Mouse (Mus musculus) embryonic facial prominence, embryonic 10.5 days (tissue): ENCODE data around the gene Dab2. TPM values are rescaled to one million over a fixed set of nuclear protein-coding genes. Genes with fewer than 3 reads are reported as not detected.
A peak's percentile ranks its signal among the peaks of the same experiment; 100 is the strongest.

ENCODE experiments used
- DNase-seq: peaks from one replicate; pipeline ENCODE4 v3.0.0-alpha.2; 2017; ENCODE audit warnings: low spot score
- H3K27ac ChIP-seq: fragments of 300-500 bp; sonication (generic); replicated peaks from 2 replicates; pipeline ENCODE4 v1.5.1; 2016; ENCODE audit warnings: mild to moderate bottlenecking
- H3K27me3 ChIP-seq: fragments of 300-500 bp; sonication (generic); replicated peaks from 2 replicates; pipeline ENCODE4 v1.6.1; 2016; ENCODE audit warnings: low read depth, mild to moderate bottlenecking; ENCODE audit not compliant: poor library complexity, severe bottlenecking
- H3K36me3 ChIP-seq: fragments of 300-500 bp; sonication (generic); replicated peaks from 2 replicates; pipeline ENCODE4 v1.6.1; 2016; ENCODE audit warnings: mild to moderate bottlenecking, moderate library complexity
- H3K4me1 ChIP-seq: fragments of 300-500 bp; sonication (generic); 2 replicates; pipeline ENCODE4 v1.6.1; 2016
- H3K4me3 ChIP-seq: fragments of 300-500 bp; sonication (generic); 2 replicates; pipeline ENCODE4 v1.5.1; 2016; ENCODE audit warnings: mild to moderate bottlenecking, moderate library complexity
- H3K9me3 ChIP-seq: fragments of 300-500 bp; sonication (generic); 2 replicates; pipeline ENCODE4 v1.6.1; 2016; ENCODE audit warnings: mild to moderate bottlenecking
- WGBS: fragments of 180-500 bp; shearing (Covaris S2); methylation state at CpG from one replicate; pipeline ENCODE4 v1.1.7; 2016; 5-methylcytosine and 5-hydroxymethylcytosine counted together
- polyA plus RNA-seq: library from polyadenylated mRNA; unstranded; fragments of >200 nt; fragmentation: Nextera tagmentation; extraction: Ambion mirVana; gene quantifications from 2 replicates; pipeline ENCODE4 v1.2.1, GENCODE M21; 2016

The Dab2 gene
- polyA plus RNA-seq, 1 experiment from 2014 or later, result 47.5 TPM

DNA sequence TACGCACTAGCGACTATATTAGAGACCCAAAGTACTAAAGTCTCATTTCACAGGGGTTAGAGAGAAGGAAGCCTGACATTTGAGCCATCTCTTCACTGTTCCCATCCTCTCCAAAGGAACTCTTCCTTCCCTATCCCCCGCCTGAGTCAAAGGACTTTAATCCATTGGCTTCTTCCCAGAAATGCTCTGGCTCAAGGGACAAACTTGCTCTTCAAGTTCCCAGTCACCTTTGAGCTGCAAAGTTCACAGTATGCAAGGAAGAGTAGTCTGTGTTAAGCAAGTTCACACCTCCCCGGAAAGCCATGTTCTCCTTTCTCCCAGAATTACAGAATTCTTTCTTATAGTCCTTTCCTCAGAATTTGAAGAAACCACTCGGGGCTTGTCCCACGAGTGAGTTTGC lies 107.2 kb downstream of the Dab2 start:
- 89% methylated on average over 6 of the region's 6 CpGs for WGBS

DNA sequence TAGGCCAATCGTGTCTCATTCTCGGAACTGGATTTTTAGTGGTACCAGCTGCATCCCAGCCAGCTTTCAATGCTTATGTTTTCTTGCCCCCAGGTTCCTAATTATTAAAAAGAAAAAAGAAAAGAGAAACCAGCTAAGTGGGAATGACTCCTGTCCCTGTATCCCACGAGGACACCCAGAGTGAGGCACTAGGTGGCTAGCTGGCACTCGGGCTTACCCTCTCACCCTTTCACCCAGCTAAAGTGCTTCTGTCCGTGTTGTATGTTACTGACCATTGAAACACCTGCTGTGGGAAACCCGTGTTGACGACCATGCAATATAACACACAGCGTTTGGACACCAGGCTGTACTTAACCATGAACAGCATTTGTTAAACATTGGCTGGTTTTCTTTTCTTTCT lies 109.4 kb downstream of the Dab2 start:
- Histone ChIP-seq H3K27me3 (no peaks in the 10 kb centered on the region), H3K36me3 (no peaks in the 10 kb centered on the region; the same call in 1 of the 2 replicates), H3K9me3 (no peaks in the 10 kb centered on the region), H3K27ac (no peak overlapping the region), H3K4me3 (no peak overlapping the region), H3K4me1 (no peaks in the 10 kb centered on the region)
- WGBS, result 87% methylated on average over 8 of the region's 8 CpGs
- no peak for DNase-seq

More for the DNA sequence above, 107.2 kb downstream of the Dab2 start:
- Histone ChIP-seq H3K9me3 (no peaks in the 10 kb centered on the region), H3K4me3 (no peak overlapping the region), H3K36me3 (no peaks in the 10 kb centered on the region; the same call in 1 of the 2 replicates), H3K27ac (no peak overlapping the region), H3K4me1 (no peaks in the 10 kb centered on the region), H3K27me3 (no peaks in the 10 kb centered on the region)
- DNase-seq, result no peak

DNA sequence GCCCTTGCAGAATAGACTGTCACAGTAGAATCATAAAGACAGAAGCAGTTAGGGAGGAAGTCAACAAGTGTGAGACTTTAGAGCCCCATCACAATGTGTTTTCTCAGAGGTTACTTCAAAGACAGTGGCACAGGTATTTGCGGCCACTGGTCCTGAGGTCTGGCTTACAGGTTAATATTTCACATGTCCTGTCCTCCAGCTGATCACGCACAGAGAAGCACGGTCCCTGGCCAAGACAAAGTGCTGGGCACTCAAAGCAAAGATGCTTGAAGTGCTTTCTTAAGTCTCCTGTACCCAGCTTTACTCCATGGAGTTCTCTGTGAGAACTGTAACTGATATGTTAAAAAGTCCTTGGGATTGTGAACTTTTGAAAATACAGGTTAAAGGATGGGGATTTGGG lies 110.6 kb downstream of the Dab2 start:
- H3K4me1 ChIP-seq, result no peaks in the 10 kb centered on the region
- no peaks in the 10 kb centered on the region for H3K9me3 ChIP-seq
- no peak for DNase-seq
- no peaks in the 10 kb centered on the region; the same call in 1 of the 2 replicates for H3K36me3 ChIP-seq
- H3K27ac ChIP-seq, result no peak overlapping the region
- no peaks in the 10 kb centered on the region for H3K27me3 ChIP-seq
- H3K4me3 ChIP-seq, result no peak overlapping the region
- 96% methylated on average over 3 of the region's 3 CpGs for WGBS

GRCm38 (mm10) chr15:6411334-6411733 lies 111.7 kb downstream of the Dab2 start:
- DNase-seq, result no peak
- no peaks in the 10 kb centered on the region for H3K4me1 ChIP-seq
- 90% methylated on average over 6 of the region's 6 CpGs for WGBS
- H3K4me3 ChIP-seq, result no peak overlapping the region
- H3K27me3 ChIP-seq, result no peaks in the 10 kb centered on the region
- H3K9me3 ChIP-seq, result no peaks in the 10 kb centered on the region
- no peaks in the 10 kb centered on the region; the same call in none of the 2 replicates for H3K36me3 ChIP-seq
- no peak overlapping the region for H3K27ac ChIP-seq

GRCm38 (mm10) chr15:6415317-6415716 lies 115.7 kb downstream of the Dab2 start:
- Histone ChIP-seq H3K27me3 (no peaks in the 10 kb centered on the region), H3K4me3 (no peak overlapping the region), H3K4me1 (no peaks in the 10 kb centered on the region), H3K27ac (no peak overlapping the region), H3K9me3 (no peaks in the 10 kb centered on the region), H3K36me3 (peaks cover 29% of the 10 kb centered on the region)
- 89% methylated on average over 5 of the region's 5 CpGs for WGBS
- DNase-seq, result no peak

GRCm38 (mm10) chr15:6431777-6432176 lies 132.2 kb downstream of the Dab2 start:
- H3K36me3 ChIP-seq, result peaks cover 56% of the 10 kb centered on the region
- H3K4me1 ChIP-seq, result no peaks in the 10 kb centered on the region
- WGBS, result 75% methylated on average over 7 of the region's 7 CpGs
- no peaks in the 10 kb centered on the region for H3K27me3 ChIP-seq
- H3K27ac ChIP-seq, result no peak overlapping the region
- no peak for DNase-seq
- H3K4me3 ChIP-seq, result no peak overlapping the region
- H3K9me3 ChIP-seq, result no peaks in the 10 kb centered on the region; the same call in 1 of the 2 replicates

DNA sequence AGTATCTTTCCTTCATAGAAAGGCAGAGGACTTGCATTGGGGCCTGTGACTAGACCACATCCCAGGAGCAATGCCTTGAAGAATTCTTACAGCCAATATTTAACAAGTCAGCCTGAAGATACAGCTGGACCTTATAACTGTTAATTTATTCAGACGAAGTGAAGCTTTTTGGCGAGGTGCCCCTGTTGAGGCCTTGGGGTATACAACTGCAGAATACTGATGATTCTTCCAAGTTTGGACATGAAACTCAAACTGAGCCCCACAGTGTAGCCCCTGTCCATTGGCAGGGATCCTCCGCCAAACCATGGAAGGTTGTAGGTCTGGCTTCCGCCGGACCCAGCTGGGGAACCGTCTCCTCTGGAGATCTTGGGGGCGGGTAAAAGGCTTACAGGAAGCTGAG lies 132.8 kb downstream of the Dab2 start:
- H3K4me3 ChIP-seq, result no peak overlapping the region
- H3K4me1 ChIP-seq, result no peaks in the 10 kb centered on the region
- peaks cover 54% of the 10 kb centered on the region for H3K36me3 ChIP-seq
- no peak for DNase-seq
- no peaks in the 10 kb centered on the region for H3K27me3 ChIP-seq
- no peak overlapping the region for H3K27ac ChIP-seq
- WGBS, result 88% methylated on average over 7 of the region's 7 CpGs
- no peaks in the 10 kb centered on the region; the same call in 1 of the 2 replicates for H3K9me3 ChIP-seq

DNA sequence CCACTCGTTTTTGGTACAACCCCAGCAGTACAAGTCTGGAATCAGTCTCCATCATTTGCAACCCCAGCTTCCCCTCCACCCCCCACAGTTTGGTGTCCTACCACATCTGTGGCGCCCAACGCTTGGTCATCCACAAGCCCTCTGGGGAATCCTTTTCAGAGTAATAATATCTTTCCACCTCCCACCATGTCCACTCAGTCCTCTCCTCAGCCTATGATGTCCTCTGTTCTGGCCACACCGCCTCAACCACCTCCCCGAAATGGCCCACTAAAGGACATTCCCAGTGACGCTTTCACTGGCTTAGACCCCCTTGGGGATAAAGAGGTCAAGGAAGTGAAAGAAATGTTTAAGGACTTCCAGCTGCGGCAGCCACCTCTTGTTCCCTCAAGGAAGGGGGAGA lies 135.7 kb downstream of the Dab2 start:
- Histone ChIP-seq H3K9me3 (no peaks in the 10 kb centered on the region; the same call in 1 of the 2 replicates), H3K4me3 (no peak overlapping the region), H3K27ac (no peak overlapping the region), H3K4me1 (no peaks in the 10 kb centered on the region), H3K36me3 (peaks cover 46% of the 10 kb centered on the region), H3K27me3 (no peaks in the 10 kb centered on the region)
- 81% methylated on average over 7 of the region's 7 CpGs for WGBS
- no peak for DNase-seq

- peak; percentile 36 for DNase-seq
- Histone ChIP-seq H3K4me1 (no peaks in the 10 kb centered on the region), H3K27ac (no peak overlapping the region), H3K9me3 (no peaks in the 10 kb centered on the region; the same call in 1 of the 2 replicates), H3K27me3 (no peaks in the 10 kb centered on the region), H3K4me3 (no peak overlapping the region), H3K36me3 (peaks cover 43% of the 10 kb centered on the region)
- WGBS, result 71% methylated on average over 2 of the region's 2 CpGs
Measured at GRCm38 (mm10) chr15:6435773-6436172, 136.2 kb downstream of the Dab2 start.

GRCm38 (mm10) chr15:6438685-6439084 lies 139.1 kb downstream of the Dab2 start:
- peaks cover 24% of the 10 kb centered on the region for H3K36me3 ChIP-seq
- no peak overlapping the region for H3K27ac ChIP-seq
- H3K9me3 ChIP-seq, result no peaks in the 10 kb centered on the region; the same call in 1 of the 2 replicates
- 89% methylated on average over 3 of the region's 3 CpGs for WGBS
- no peaks in the 10 kb centered on the region for H3K27me3 ChIP-seq
- H3K4me1 ChIP-seq, result no peaks in the 10 kb centered on the region
- H3K4me3 ChIP-seq, result no peak overlapping the region
- no peak for DNase-seq

- no peak overlapping the region for H3K4me3 ChIP-seq
- H3K27me3 ChIP-seq, result no peaks in the 10 kb centered on the region
- no peak overlapping the region for H3K27ac ChIP-seq
- H3K36me3 ChIP-seq, result no peaks in the 10 kb centered on the region
- no peak for DNase-seq
- no peaks in the 10 kb centered on the region for H3K9me3 ChIP-seq
- WGBS, result 93% methylated on average over 2 of the region's 2 CpGs
- peaks cover 7% of the 10 kb centered on the region; the same call in 1 of the 2 replicates for H3K4me1 ChIP-seq
Measured at GRCm38 (mm10) chr15:6444452-6444851, 144.9 kb downstream of the Dab2 start.

- 59% methylated on average over 2 of the region's 2 CpGs for WGBS
- Histone ChIP-seq H3K27me3 (no peaks in the 10 kb centered on the region), H3K36me3 (no peaks in the 10 kb centered on the region), H3K4me3 (no peak within 1 kb of the TSS), H3K4me1 (peaks cover 7% of the 10 kb centered on the region; the same call in 1 of the 2 replicates), H3K27ac (no peak within 1 kb of the TSS), H3K9me3 (no peaks in the 10 kb centered on the region)
- DNase-seq, result no peak
Measured at GRCm38 (mm10) chr15:6445135-6445534, 145.5 kb downstream of the Dab2 start, which contains the start of gene C9. Gene C9, plus strand, starts transcription at chr15:6445327.

GRCm38 (mm10) chr15:6446181-6446580 lies 146.6 kb downstream of the Dab2 start:
- Histone ChIP-seq H3K4me1 (peaks cover 7% of the 10 kb centered on the region; the same call in 1 of the 2 replicates), H3K27ac (no peak overlapping the region), H3K36me3 (no peaks in the 10 kb centered on the region), H3K27me3 (no peaks in the 10 kb centered on the region), H3K4me3 (no peak overlapping the region), H3K9me3 (no peaks in the 10 kb centered on the region)
- no peak for DNase-seq
- 90% methylated on average over 1 of the region's 1 CpGs for WGBS
